ENCODE assay signal across 8 mouse cellular contexts in genomic region chr9:41736881-41737280, GRCm38 (mm10).
A peak's percentile ranks its signal among the peaks of the same experiment; 100 is the strongest.
DNase-seq lines count a peak whose midpoint lies in the region; ATAC-seq and TF ChIP-seq lines count a peak whose summit lies in the region.

No protein-coding gene starts in this region.

- TF ChIP-seq POLR2A in embryonic fibroblast, embryonic 13.5 days (IDR thresholded peaks at IDR 0.05; ENCODE audit: low read depth, low read length), result no peak

- H3K36me3 ChIP-seq in liver, embryonic 12.5 days, result no peaks in the 10 kb centered on the region
- H3K36me3 ChIP-seq in liver, postnatal 0 days (replicated peaks; ENCODE audit: insufficient read depth, low read length), result no peaks in the 10 kb centered on the region
- H3K36me3 ChIP-seq in intestine, embryonic 14.5 days (ENCODE audit: control insufficient read depth, insufficient read depth, low read length), result no peaks in the 10 kb centered on the region
- no peaks in the 10 kb centered on the region for H3K36me3 ChIP-seq in neural tube, embryonic 14.5 days (ENCODE audit: control insufficient read depth, insufficient read depth, low read length)

- no peak for TF ChIP-seq CTCF in liver, postnatal 0 days (IDR thresholded peaks at IDR 0.05; ENCODE audit: low read depth)
- TF ChIP-seq CTCF in embryonic fibroblast, embryonic 13.5 days (IDR thresholded peaks at IDR 0.05; ENCODE audit: borderline replicate concordance, insufficient read depth, low read length), result no peak

- no peak overlapping the region for H3K27ac ChIP-seq in liver, embryonic 12.5 days
- no peak overlapping the region for H3K27ac ChIP-seq in liver, postnatal 0 days (ENCODE audit: low read depth)
- H3K27ac ChIP-seq in embryonic fibroblast, embryonic 13.5 days (ENCODE audit: insufficient read depth, low read length), result peak overlapping the region; percentile 92
- H3K27ac ChIP-seq in intestine, embryonic 14.5 days (ENCODE audit: low read depth), result peak overlapping the region; percentile 88
- peak overlapping the region; percentile 98 for H3K27ac ChIP-seq in neural tube, embryonic 14.5 days (ENCODE audit: low read depth, low read length)

- TF ChIP-seq EP300 in liver, postnatal 0 days (IDR thresholded peaks at IDR 0.05; ENCODE audit: low read depth), result no peak

- H3K4me2 ChIP-seq in liver, embryonic 12.5 days, result peak overlapping the region; percentile 53; the same call in 1 of the 2 replicates
- H3K4me2 ChIP-seq in liver, postnatal 0 days (ENCODE audit: low read depth, low read length), result no peak overlapping the region
- peak overlapping the region; percentile 77 for H3K4me2 ChIP-seq in intestine, embryonic 14.5 days (ENCODE audit: low read length)
- H3K4me2 ChIP-seq in neural tube, embryonic 14.5 days (ENCODE audit: low read depth, low read length), result peak overlapping the region; percentile 69

- 26% methylated on average over 6 of the region's 6 CpGs for WGBS in liver, embryonic 12.5 days (ENCODE audit: insufficient replicate concordance)
- 33% methylated on average over 6 of the region's 6 CpGs for WGBS in liver, postnatal 0 days (ENCODE audit: insufficient replicate concordance)
- WGBS in intestine, embryonic 14.5 days, result 32% methylated on average over 6 of the region's 6 CpGs
- WGBS in neural tube, embryonic 14.5 days, result 4% methylated on average over 6 of the region's 6 CpGs

- DNase-seq in liver, postnatal 0 days, result no peak
- no peak for DNase-seq in intestine, embryonic 14.5 days (ENCODE audit: low spot score)
- no peak for DNase-seq in urinary bladder, postnatal 4 days (ENCODE audit: low spot score in 2 of 2)
- DNase-seq in Muller cell, postnatal 12 days (ENCODE audit: inconsistent ontology term), result no peak

- H3K4me1 ChIP-seq in liver, embryonic 12.5 days, result no peaks in the 10 kb centered on the region
- H3K4me1 ChIP-seq in liver, postnatal 0 days (ENCODE audit: insufficient read depth), result no peaks in the 10 kb centered on the region
- peaks cover 8% of the 10 kb centered on the region for H3K4me1 ChIP-seq in embryonic fibroblast, embryonic 13.5 days (ENCODE audit: control insufficient read depth, insufficient read depth, low read length)
- H3K4me1 ChIP-seq in intestine, embryonic 14.5 days (replicated peaks; ENCODE audit: control insufficient read depth, insufficient read depth, low read length), result peaks cover 18% of the 10 kb centered on the region
- H3K4me1 ChIP-seq in neural tube, embryonic 14.5 days (ENCODE audit: control insufficient read depth, insufficient read depth, low read length), result peaks cover 17% of the 10 kb centered on the region

- H3K27me3 ChIP-seq in liver, embryonic 12.5 days (replicated peaks), result peaks cover 17% of the 10 kb centered on the region; the same call in 1 of the 2 replicates
- 0 out of 2 replicates have a peak, but pooled peaks cover 5% of the 10 kb centered on the region for H3K27me3 ChIP-seq in liver, postnatal 0 days (ENCODE audit: insufficient read depth, low read length)
- H3K27me3 ChIP-seq in intestine, embryonic 14.5 days (replicated peaks; ENCODE audit: control insufficient read depth, insufficient read depth, low read length), result no peaks in the 10 kb centered on the region
- H3K27me3 ChIP-seq in neural tube, embryonic 14.5 days (ENCODE audit: control insufficient read depth, insufficient read depth, low read length), result no peaks in the 10 kb centered on the region

- no peak overlapping the region for H3K4me3 ChIP-seq in liver, embryonic 12.5 days
- H3K4me3 ChIP-seq in liver, postnatal 0 days (ENCODE audit: low read depth, low read length), result no peak overlapping the region
- H3K4me3 ChIP-seq in embryonic fibroblast, embryonic 13.5 days (ENCODE audit: insufficient read depth, low read length), result no peak overlapping the region
- no peak overlapping the region for H3K4me3 ChIP-seq in intestine, embryonic 14.5 days (ENCODE audit: low read depth, low read length)
- peak overlapping the region; percentile 32 for H3K4me3 ChIP-seq in neural tube, embryonic 14.5 days (ENCODE audit: low read depth, low read length)

- no peak overlapping the region for H3K9ac ChIP-seq in liver, embryonic 12.5 days
- H3K9ac ChIP-seq in liver, postnatal 0 days (replicated peaks), result no peak overlapping the region
- H3K9ac ChIP-seq in intestine, embryonic 14.5 days (ENCODE audit: low read length), result no peak overlapping the region
- H3K9ac ChIP-seq in neural tube, embryonic 14.5 days (replicated peaks; ENCODE audit: low read depth, low read length), result peak overlapping the region; percentile 72

- no peaks in the 10 kb centered on the region for H3K9me3 ChIP-seq in liver, embryonic 12.5 days (replicated peaks)
- no peaks in the 10 kb centered on the region for H3K9me3 ChIP-seq in liver, postnatal 0 days (ENCODE audit: low read length)
- no peaks in the 10 kb centered on the region for H3K9me3 ChIP-seq in intestine, embryonic 14.5 days (ENCODE audit: control insufficient read depth, low read length)
- H3K9me3 ChIP-seq in neural tube, embryonic 14.5 days (ENCODE audit: control insufficient read depth, low read length), result no peaks in the 10 kb centered on the region

- ATAC-seq in liver, embryonic 12.5 days, result no peak
- no peak for ATAC-seq in liver, postnatal 0 days
- ATAC-seq in intestine, embryonic 14.5 days (replicated peaks; ENCODE audit: low FRiP score, low TSS enrichment, low read depth), result no peak
- peak; percentile 4; the same call in 1 of the 2 replicates for ATAC-seq in neural tube, embryonic 14.5 days (ENCODE audit: low read depth)
- ATAC-seq in CD4-positive, CD25-positive, alpha-beta regulatory T cell, adult 4 months, result no peak

Comparison
In these comparisons a context has a peak if more than half of its experiments do, and no peak if none do; other contexts are left out.
1. H3K27ac ChIP-seq: peak in embryonic fibroblast, embryonic 13.5 days (single experiment), intestine, embryonic 14.5 days (single experiment) and neural tube, embryonic 14.5 days (single experiment); none in liver, embryonic 12.5 days (single experiment) and liver, postnatal 0 days (single experiment).